Mouse (Mus musculus) heart, adult 11 months (tissue): Measurements from ENCODE around the gene Guca2a.
"Not testable (repeated sequence)": the region's sequence is repeated elsewhere in the genome, so short reads cannot be mapped to it uniquely, and the experiment has no call there.

Experiments
- DNase-seq: peaks from one replicate; pipeline ENCODE4 v3.0.0; 2022

Gene Guca2a

GRCm38 (mm10) chr4:119637176-119637845, at the start of gene Guca2a:
TSS of gene Guca2a (plus strand) at chr4:119637704.
- DNase-seq, result peak; percentile 83

- DNase-seq, result no peak
These were observed 49.5 kb upstream of the Guca2a start for GRCm38 (mm10) chr4:119588037-119588436.

- no peak for DNase-seq
These were observed 48.1 kb upstream of the Guca2a start for GRCm38 (mm10) chr4:119589423-119589822.

- no peak for DNase-seq
These were observed 47.5 kb upstream of the Guca2a start for GRCm38 (mm10) chr4:119590027-119590426.

GRCm38 (mm10) chr4:119592479-119592878, 45.0 kb upstream of the Guca2a start:
- DNase-seq, result no peak

GRCm38 (mm10) chr4:119594331-119594730, 43.2 kb upstream of the Guca2a start:
- no peak for DNase-seq

GRCm38 (mm10) chr4:119599605-119600004, 37.9 kb upstream of the Guca2a start:
- no peak for DNase-seq

- no peak for DNase-seq
These were observed 28.0 kb upstream of the Guca2a start for GRCm38 (mm10) chr4:119609488-119609887.

- no peak for DNase-seq
These were observed 23.4 kb upstream of the Guca2a start for GRCm38 (mm10) chr4:119614078-119614477.

- DNase-seq, result no peak
These were observed 22.8 kb upstream of the Guca2a start for GRCm38 (mm10) chr4:119614724-119615123.

- peak; percentile 90 for DNase-seq
These were observed 11.3 kb upstream of the Guca2a start for GRCm38 (mm10) chr4:119626081-119626645.

- peak; percentile 41 for DNase-seq
These were observed 10.6 kb upstream of the Guca2a start for GRCm38 (mm10) chr4:119626876-119627275.

GRCm38 (mm10) chr4:119627317-119627716, 10.2 kb upstream of the Guca2a start:
- DNase-seq, result peak; percentile 78

GRCm38 (mm10) chr4:119628363-119628762, 9.1 kb upstream of the Guca2a start:
- not testable (repeated sequence) for DNase-seq

- peak; percentile 92 for DNase-seq
These were observed 6.2 kb upstream of the Guca2a start for GRCm38 (mm10) chr4:119631115-119631919.

GRCm38 (mm10) chr4:119632721-119633120, 4.8 kb upstream of the Guca2a start:
- no peak for DNase-seq

- peak; percentile 85 for DNase-seq
These were observed 4.2 kb upstream of the Guca2a start for GRCm38 (mm10) chr4:119633342-119633741.

- DNase-seq, result no peak
These were observed 3.6 kb upstream of the Guca2a start for GRCm38 (mm10) chr4:119633948-119634347.

- peak; percentile 92 for DNase-seq
These were observed 2.4 kb upstream of the Guca2a start for GRCm38 (mm10) chr4:119634908-119635660.

GRCm38 (mm10) chr4:119635686-119636085, 1.8 kb upstream of the Guca2a start:
- DNase-seq, result peak; percentile 90

GRCm38 (mm10) chr4:119636731-119637130, 773 bp upstream of the Guca2a start:
- DNase-seq, result peak; percentile 85

GRCm38 (mm10) chr4:119637946-119638345, 442 bp downstream of the Guca2a start:
- DNase-seq, result no peak

GRCm38 (mm10) chr4:119638656-119639055, 1.2 kb downstream of the Guca2a start:
- DNase-seq, result peak; percentile 59
